Mouse (Mus musculus) hindbrain, postnatal 0 days (tissue): ENCODE data around the gene Cd300ld4. TPM values are rescaled to one million over a fixed set of nuclear protein-coding genes. Genes with fewer than 3 reads are reported as not detected.
"Not testable (repeated sequence)": the region's sequence is repeated elsewhere in the genome, so short reads cannot be mapped to it uniquely, and the experiment has no call there.

Experiments
- ATAC-seq: fragments of 200-750 bp; cut with Nextera tagmentation; 2 replicates; pipeline ENCODE4 v1.8.0; 2017; ENCODE audit warnings: mild to moderate bottlenecking, moderate TSS enrichment, moderate library complexity
- DNase-seq: peaks from one replicate; pipeline ENCODE4 v3.0.0-alpha.2; 2015; ENCODE audit warnings: low spot score
- H3K27ac ChIP-seq: fragments of 300-500 bp; sonication (generic); 2 replicates; pipeline ENCODE4 v1.5.1; 2014; ENCODE audit warnings: mild to moderate bottlenecking
- H3K27me3 ChIP-seq: fragments of 300-500 bp; sonication (generic); 2 replicates; pipeline ENCODE4 v1.6.1; 2014; ENCODE audit warnings: low read length, mixed read lengths; ENCODE audit not compliant: insufficient read depth
- H3K36me3 ChIP-seq: fragments of 300-500 bp; sonication (generic); 2 replicates; pipeline ENCODE4 v1.6.1; 2014; ENCODE audit warnings: low read length, mixed read lengths; ENCODE audit not compliant: insufficient read depth
- H3K4me1 ChIP-seq: fragments of 300-500 bp; sonication (generic); 2 replicates; pipeline ENCODE4 v1.6.1; 2014; ENCODE audit warnings: antibody characterized with exemption, low read length, mixed read lengths; ENCODE audit not compliant: insufficient read depth
- H3K4me2 ChIP-seq: fragments of 300-500 bp; sonication (generic); 2 replicates; pipeline ENCODE4 v1.6.1; 2014; ENCODE audit warnings: low read depth, mild to moderate bottlenecking, low read length, moderate library complexity, mixed read lengths
- H3K4me3 ChIP-seq: fragments of 300-500 bp; sonication (generic); 2 replicates; pipeline ENCODE4 v1.5.1; 2014; ENCODE audit warnings: low read length
- H3K9ac ChIP-seq: fragments of 300-500 bp; sonication (generic); replicated peaks from 2 replicates; pipeline ENCODE4 v1.6.1; 2014; ENCODE audit warnings: mild to moderate bottlenecking, low read length, moderate library complexity, mixed read lengths
- H3K9me3 ChIP-seq: fragments of 300-500 bp; sonication (generic); 2 replicates; pipeline ENCODE4 v1.6.1; 2016; ENCODE audit warnings: low read length, mixed read lengths
- CTCF ChIP-seq: IDR thresholded peaks from 2 replicates; pipeline ENCODE4 v1.5.1; 2016; ENCODE audit warnings: antibody characterized with exemption, control low read depth, low read depth
- whole genome bisulfite sequencing: fragments of 180-500 bp; shearing (Covaris S2); extraction: QIAGEN DNeasy Blood & Tissue Kit; methylation state at CpG from one replicate; pipeline ENCODE4 v1.1.7; 2014; 5-methylcytosine and 5-hydroxymethylcytosine counted together
- polyA plus RNA-seq: library from polyadenylated mRNA; unstranded; fragments of >200 nt; fragmentation: Nextera tagmentation; extraction: Ambion mirVana; gene quantifications from 2 replicates; pipeline ENCODE4 v1.2.1, GENCODE M21; 2015
- total RNA-seq: library from RNA; depleted of rRNA; stranded (reverse); fragments of >200 nt; gene quantifications from 2 replicates; pipeline ENCODE4 v1.2.3, GENCODE M21; 2014

The Cd300ld4 gene
- total and polyA plus RNA-seq, 2 experiments from 2014 or later = not detected

GRCm38 (mm10) chr11:115049282-115049895 is 22.6 kb upstream of the Cd300ld4 start:
- no peaks in the 10 kb centered on the region for H3K27me3 ChIP-seq
- no peak overlapping the region for H3K27ac ChIP-seq
- TF ChIP-seq CTCF = peak; percentile 53
- ATAC-seq = no peak
- no peak overlapping the region for H3K9ac ChIP-seq
- no peaks in the 10 kb centered on the region for H3K9me3 ChIP-seq
- H3K4me3 ChIP-seq = no peak overlapping the region
- H3K4me1 ChIP-seq = no peaks in the 10 kb centered on the region
- 38% methylated on average over 3 of the region's 3 CpGs for WGBS
- peak; percentile 49 for DNase-seq
- H3K4me2 ChIP-seq = no peak overlapping the region
- H3K36me3 ChIP-seq = no peaks in the 10 kb centered on the region

GRCm38 (mm10) chr11:115048259-115048658 is 21.4 kb upstream of the Cd300ld4 start, which contains the start of gene Cd300ld3:
TSS of gene Cd300ld3 (minus strand) at chr11:115048409.
- DNase-seq = no peak
- Histone ChIP-seq H3K4me2 (no peak within 1 kb of the TSS), H3K9me3 (no peaks in the 10 kb centered on the region), H3K36me3 (no peaks in the 10 kb centered on the region), H3K27me3 (no peaks in the 10 kb centered on the region), H3K27ac (no peak within 1 kb of the TSS), H3K4me3 (no peak within 1 kb of the TSS), H3K4me1 (no peaks in the 10 kb centered on the region), H3K9ac (no peak within 1 kb of the TSS)
- no peak for ATAC-seq
- no peak for TF ChIP-seq CTCF
- WGBS = 63% methylated on average over 2 of the region's 2 CpGs

DNA sequence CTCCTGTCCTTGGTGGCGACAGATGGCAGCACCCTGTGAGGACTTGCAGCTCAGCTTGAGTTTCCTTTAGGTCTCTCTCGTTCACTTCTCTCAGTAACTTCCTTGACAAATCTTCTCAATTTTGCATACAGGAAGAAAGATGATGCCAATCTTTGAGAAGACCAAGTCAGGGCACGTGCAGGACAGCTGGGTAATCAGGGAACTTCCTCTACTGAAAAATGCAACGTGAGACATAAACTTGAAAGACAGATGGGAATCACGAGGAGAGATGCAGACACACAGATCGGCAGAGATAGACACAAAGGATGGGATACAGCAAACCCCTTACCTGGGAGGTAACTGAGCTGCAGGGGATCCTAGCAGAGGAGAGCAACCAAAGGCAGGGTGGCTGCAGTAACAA is 10.9 kb upstream of the Cd300ld4 start, which contains the start of gene Cd300ld5:
Gene Cd300ld5, minus strand, starts transcription at position 101 of the 400 bp plus-strand sequence.
- H3K4me2 ChIP-seq, H3K4me3 ChIP-seq, H3K27me3 ChIP-seq, DNase-seq, H3K4me1 ChIP-seq, H3K36me3 ChIP-seq, H3K9ac ChIP-seq, H3K27ac ChIP-seq, H3K9me3 ChIP-seq, ATAC-seq: not testable (repeated sequence)
- WGBS = no CpG with 5 or more reads among the region's 6 CpGs

DNA sequence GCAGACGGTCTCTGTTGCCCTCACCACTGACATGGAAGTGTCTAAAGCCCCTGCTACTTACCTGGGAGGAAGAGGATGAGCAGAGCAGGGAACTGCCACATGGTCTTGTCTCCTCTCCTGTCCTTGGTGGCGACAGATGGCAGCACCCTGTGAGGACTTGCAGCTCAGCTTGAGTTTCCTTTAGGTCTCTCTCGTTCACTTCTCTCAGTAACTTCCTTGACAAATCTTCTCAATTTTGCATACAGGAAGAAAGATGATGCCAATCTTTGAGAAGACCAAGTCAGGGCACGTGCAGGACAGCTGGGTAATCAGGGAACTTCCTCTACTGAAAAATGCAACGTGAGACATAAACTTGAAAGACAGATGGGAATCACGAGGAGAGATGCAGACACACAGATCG is 10.7 kb downstream of the Cd300ld4 start, which contains the start of gene Cd300ld2:
Gene Cd300ld2, minus strand, starts transcription at position 101 of the 400 bp plus-strand sequence.
- H3K36me3 ChIP-seq, ATAC-seq, H3K4me3 ChIP-seq, DNase-seq, H3K27ac ChIP-seq, H3K4me1 ChIP-seq, H3K27me3 ChIP-seq, H3K9ac ChIP-seq, H3K4me2 ChIP-seq, H3K9me3 ChIP-seq: not testable (repeated sequence)
- no CpG with 5 or more reads among the region's 7 CpGs for WGBS

GRCm38 (mm10) chr11:115004070-115004469 is 22.7 kb downstream of the Cd300ld4 start:
- no peak overlapping the region for H3K27ac ChIP-seq
- DNase-seq (no peak), ATAC-seq (no peak)
- H3K36me3 ChIP-seq = no peaks in the 10 kb centered on the region
- no peaks in the 10 kb centered on the region for H3K4me1 ChIP-seq
- 90% methylated on average over 5 of the region's 5 CpGs for WGBS
- H3K9me3 ChIP-seq = no peaks in the 10 kb centered on the region
- no peak overlapping the region for H3K4me2 ChIP-seq
- H3K27me3 ChIP-seq = no peaks in the 10 kb centered on the region
- no peak overlapping the region for H3K4me3 ChIP-seq
- TF ChIP-seq CTCF = no peak
- no peak overlapping the region for H3K9ac ChIP-seq

DNA sequence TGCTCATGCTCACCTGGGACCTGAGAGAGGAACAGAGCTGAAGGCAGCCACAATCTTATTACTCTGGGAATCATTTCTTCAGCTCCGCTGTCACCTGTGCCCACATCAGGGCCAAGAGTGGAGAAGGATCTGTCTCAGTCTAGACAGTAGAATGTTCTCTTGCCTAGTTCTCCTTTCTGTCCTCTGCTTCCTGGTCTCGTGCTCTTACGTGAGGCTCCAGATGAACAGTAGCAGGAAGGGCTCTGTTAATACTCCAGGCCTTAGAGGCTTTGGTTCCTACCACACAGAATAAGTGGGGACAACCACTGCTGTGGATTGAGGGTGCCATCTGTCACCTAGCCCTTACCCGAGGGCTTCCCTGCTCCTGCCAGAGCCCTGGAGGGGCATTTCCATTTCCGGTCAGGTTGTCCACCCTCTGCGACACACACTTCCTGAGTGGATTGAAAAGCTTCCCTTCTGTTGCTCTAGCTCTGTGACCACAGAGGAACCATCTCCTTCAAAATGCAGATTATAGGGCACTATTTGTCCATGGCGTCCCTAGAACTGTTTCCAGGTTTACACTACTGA is 25.3 kb downstream of the Cd300ld4 start, which contains the start of gene Cd300c2:
Gene Cd300c2, minus strand, starts transcription at position 407 of the 567 bp plus-strand sequence.
- H3K9me3 ChIP-seq = no peaks in the 10 kb centered on the region
- ATAC-seq = no peak
- H3K9ac ChIP-seq = no peak within 1 kb of the TSS
- no peak for TF ChIP-seq CTCF
- H3K27ac ChIP-seq = no peak within 1 kb of the TSS
- H3K4me3 ChIP-seq = no peak within 1 kb of the TSS
- DNase-seq = no peak
- 82% methylated on average over 7 of the region's 7 CpGs for WGBS
- no peaks in the 10 kb centered on the region for H3K36me3 ChIP-seq
- no peak within 1 kb of the TSS for H3K4me2 ChIP-seq
- H3K27me3 ChIP-seq = no peaks in the 10 kb centered on the region
- H3K4me1 ChIP-seq = no peaks in the 10 kb centered on the region

GRCm38 (mm10) chr11:114989793-114990192 is 37.0 kb downstream of the Cd300ld4 start, which contains the start of gene Cd300ld:
TSS of gene Cd300ld (minus strand) at chr11:114989922.
- no peak within 1 kb of the TSS for H3K4me2 ChIP-seq
- 86% methylated on average over 4 of the region's 4 CpGs for WGBS
- TF ChIP-seq CTCF = no peak

More at GRCm38 (mm10) chr11:114989793-114990192, 37.0 kb downstream of the Cd300ld4 start, which contains the start of gene Cd300ld:
- Histone ChIP-seq H3K27me3 (no peaks in the 10 kb centered on the region), H3K36me3 (no peaks in the 10 kb centered on the region), H3K27ac (no peak within 1 kb of the TSS), H3K4me1 (no peaks in the 10 kb centered on the region), H3K4me3 (no peak within 1 kb of the TSS), H3K9ac (no peak within 1 kb of the TSS), H3K9me3 (no peaks in the 10 kb centered on the region)
- DNase-seq (no peak), ATAC-seq (no peak)
